Mouse (Mus musculus): ENCODE results near the gene Spata32.

- TF ChIP-seq TAL1 (IDR thresholded peaks at IDR 0.05; ENCODE audit: low read length): no peak
- TF ChIP-seq GATA1 (IDR thresholded peaks at IDR 0.05; ENCODE audit: low read length): no peak
Observed at GRCm38 (mm10) chr11:103206203-103206602, 12.0 kb downstream of the Spata32 start.

All from erythroblast, embryonic 14.5 days (primary cell).